Mouse (Mus musculus): ENCODE results near the gene Rnf114. TPM values are rescaled to one million over a fixed set of nuclear protein-coding genes. Genes with fewer than 3 reads are reported as not detected.

The Rnf114 gene
- total and polyA plus RNA-seq, 2 experiments: 44.3 to 71.0 TPM

- Histone ChIP-seq H3K4me3 (ENCODE audit: insufficient read depth, low read depth, low read length) (no peak overlapping the region), H3K27ac (replicated peaks; ENCODE audit: insufficient read depth, low read depth, low read length) (no peak overlapping the region), H3K9ac (ENCODE audit: low read depth, low read length) (no peak overlapping the region), H3K36me3 (ENCODE audit: control insufficient read depth, insufficient read depth, low read length) (peaks cover 49% of the 10 kb centered on the region), H3K4me1 (ENCODE audit: control insufficient read depth, insufficient read depth, low read length) (peaks cover 16% of the 10 kb centered on the region), H3K79me2 (ENCODE audit: control insufficient read depth, insufficient read depth, low read length) (peaks cover 35% of the 10 kb centered on the region; the same call in 1 of the 2 replicates), H3K27me3 (ENCODE audit: control insufficient read depth, insufficient read depth, low read length) (no peaks in the 10 kb centered on the region)
- TF ChIP-seq POLR2A (IDR thresholded peaks at IDR 0.05; ENCODE audit: extremely low read depth, insufficient read depth, low read length) (no peak), CTCF (IDR thresholded peaks at IDR 0.05; ENCODE audit: low read depth, low read length) (no peak)
- 92% methylated on average over 4 of the region's 4 CpGs for WGBS
- DNase-seq (ENCODE audit: extremely low read depth, low read depth, low spot score): no peak
These were observed 16.1 kb downstream of the Rnf114 start for GRCm38 (mm10) chr2:167508569-167508968.

DNA sequence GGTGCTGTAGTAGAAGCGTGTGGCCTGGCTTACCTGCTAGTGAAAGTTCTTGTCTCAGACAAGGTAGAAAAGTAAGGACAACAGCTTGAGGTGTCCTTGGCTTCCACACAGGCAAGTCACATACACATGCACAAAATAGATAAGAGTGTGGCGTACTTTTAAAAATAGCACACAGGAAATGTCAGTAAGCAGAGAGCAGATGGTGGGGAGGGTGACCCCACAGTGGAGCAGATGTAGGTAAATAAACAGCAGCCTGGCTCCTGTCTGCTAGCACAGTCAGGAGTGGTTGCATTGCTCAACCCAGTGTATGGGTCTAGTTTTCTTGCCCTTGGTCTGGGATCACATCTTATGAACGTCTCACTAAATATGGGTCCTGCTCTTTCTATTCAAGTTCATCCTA, 18.0 kb downstream of the Rnf114 start:
- H3K27ac ChIP-seq (replicated peaks; ENCODE audit: insufficient read depth, low read depth, low read length): no peak overlapping the region
- TF ChIP-seq CTCF (IDR thresholded peaks at IDR 0.05; ENCODE audit: low read depth, low read length): no peak
- no peak for TF ChIP-seq POLR2A (IDR thresholded peaks at IDR 0.05; ENCODE audit: extremely low read depth, insufficient read depth, low read length)
- no peak for DNase-seq (ENCODE audit: extremely low read depth, low read depth, low spot score)
- no peaks in the 10 kb centered on the region for H3K27me3 ChIP-seq (ENCODE audit: control insufficient read depth, insufficient read depth, low read length)
- WGBS: 63% methylated on average over 3 of the region's 3 CpGs
- no peak overlapping the region for H3K9ac ChIP-seq (ENCODE audit: low read depth, low read length)
- peaks cover 25% of the 10 kb centered on the region; the same call in 1 of the 2 replicates for H3K79me2 ChIP-seq (ENCODE audit: control insufficient read depth, insufficient read depth, low read length)
- H3K36me3 ChIP-seq (ENCODE audit: control insufficient read depth, insufficient read depth, low read length): peaks cover 62% of the 10 kb centered on the region
- peaks cover 6% of the 10 kb centered on the region; the same call in 1 of the 2 replicates for H3K4me1 ChIP-seq (ENCODE audit: control insufficient read depth, insufficient read depth, low read length)
- no peak overlapping the region for H3K4me3 ChIP-seq (ENCODE audit: insufficient read depth, low read depth, low read length)

DNA sequence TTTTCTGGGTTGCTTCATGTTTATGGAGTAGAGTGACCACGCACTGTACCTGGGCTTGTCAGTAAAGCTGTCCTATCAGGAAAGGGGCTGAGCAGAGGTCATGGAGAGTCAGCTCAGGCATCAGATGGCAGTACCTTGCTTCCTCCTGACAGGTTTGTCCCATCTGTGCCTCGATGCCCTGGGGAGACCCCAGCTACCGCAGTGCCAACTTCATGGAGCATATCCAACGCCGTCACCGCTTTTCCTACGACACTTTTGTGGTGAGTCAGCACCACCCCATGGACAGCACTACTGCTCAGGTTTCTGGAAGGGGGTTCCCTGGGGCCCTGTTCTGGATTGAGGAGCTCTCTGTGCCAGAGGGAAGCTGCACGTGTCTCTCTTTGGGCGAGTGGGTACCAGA, 19.9 kb downstream of the Rnf114 start:
- Histone ChIP-seq H3K36me3 (ENCODE audit: control insufficient read depth, insufficient read depth, low read length) (peaks cover 69% of the 10 kb centered on the region), H3K27ac (replicated peaks; ENCODE audit: insufficient read depth, low read depth, low read length) (no peak overlapping the region), H3K4me1 (ENCODE audit: control insufficient read depth, insufficient read depth, low read length) (peaks cover 2% of the 10 kb centered on the region; the same call in 1 of the 2 replicates), H3K4me3 (ENCODE audit: insufficient read depth, low read depth, low read length) (no peak overlapping the region), H3K79me2 (ENCODE audit: control insufficient read depth, insufficient read depth, low read length) (peaks cover 10% of the 10 kb centered on the region; the same call in 1 of the 2 replicates), H3K9ac (ENCODE audit: low read depth, low read length) (no peak overlapping the region), H3K27me3 (ENCODE audit: control insufficient read depth, insufficient read depth, low read length) (no peaks in the 10 kb centered on the region)
- TF ChIP-seq CTCF (IDR thresholded peaks at IDR 0.05; ENCODE audit: low read depth, low read length) (no peak), POLR2A (IDR thresholded peaks at IDR 0.05; ENCODE audit: extremely low read depth, insufficient read depth, low read length) (no peak)
- 94% methylated on average over 9 of the region's 9 CpGs for WGBS
- no peak for DNase-seq (ENCODE audit: extremely low read depth, low read depth, low spot score)

GRCm38 (mm10) chr2:167512970-167513369, 20.5 kb downstream of the Rnf114 start:
- peaks cover 67% of the 10 kb centered on the region for H3K36me3 ChIP-seq (ENCODE audit: control insufficient read depth, insufficient read depth, low read length)
- DNase-seq (ENCODE audit: extremely low read depth, low read depth, low spot score): no peak
- TF ChIP-seq CTCF (IDR thresholded peaks at IDR 0.05; ENCODE audit: low read depth, low read length): 0 out of 2 replicates have a peak, but pooled peaks have one; percentile 5
- no peak for TF ChIP-seq POLR2A (IDR thresholded peaks at IDR 0.05; ENCODE audit: extremely low read depth, insufficient read depth, low read length)

GRCm38 (mm10) chr2:167514641-167515040, 22.2 kb downstream of the Rnf114 start:
- TF ChIP-seq POLR2A (IDR thresholded peaks at IDR 0.05; ENCODE audit: extremely low read depth, insufficient read depth, low read length): no peak
- no peak for TF ChIP-seq CTCF (IDR thresholded peaks at IDR 0.05; ENCODE audit: low read depth, low read length)
- Histone ChIP-seq H3K9ac (ENCODE audit: low read depth, low read length) (no peak overlapping the region), H3K36me3 (ENCODE audit: control insufficient read depth, insufficient read depth, low read length) (peaks cover 55% of the 10 kb centered on the region), H3K27ac (replicated peaks; ENCODE audit: insufficient read depth, low read depth, low read length) (no peak overlapping the region), H3K79me2 (ENCODE audit: control insufficient read depth, insufficient read depth, low read length) (0 out of 2 replicates have a peak, but pooled peaks cover under 1% of the 10 kb centered on the region), H3K27me3 (ENCODE audit: control insufficient read depth, insufficient read depth, low read length) (no peaks in the 10 kb centered on the region), H3K4me1 (ENCODE audit: control insufficient read depth, insufficient read depth, low read length) (peaks cover 2% of the 10 kb centered on the region; the same call in 1 of the 2 replicates), H3K4me3 (ENCODE audit: insufficient read depth, low read depth, low read length) (no peak overlapping the region)
- no peak for DNase-seq (ENCODE audit: extremely low read depth, low read depth, low spot score)
- WGBS: 93% methylated on average over 4 of the region's 4 CpGs

More at GRCm38 (mm10) chr2:167512970-167513369, 20.5 kb downstream of the Rnf114 start:
- H3K4me3 ChIP-seq (ENCODE audit: insufficient read depth, low read depth, low read length): no peak overlapping the region
- H3K4me1 ChIP-seq (ENCODE audit: control insufficient read depth, insufficient read depth, low read length): peaks cover 2% of the 10 kb centered on the region; the same call in 1 of the 2 replicates
- 90% methylated on average over 5 of the region's 5 CpGs for WGBS
- H3K27ac ChIP-seq (replicated peaks; ENCODE audit: insufficient read depth, low read depth, low read length): no peak overlapping the region
- no peak overlapping the region for H3K9ac ChIP-seq (ENCODE audit: low read depth, low read length)
- H3K27me3 ChIP-seq (ENCODE audit: control insufficient read depth, insufficient read depth, low read length): no peaks in the 10 kb centered on the region
- peaks cover 5% of the 10 kb centered on the region; the same call in 1 of the 2 replicates for H3K79me2 ChIP-seq (ENCODE audit: control insufficient read depth, insufficient read depth, low read length)

- DNase-seq (ENCODE audit: extremely low read depth, low read depth, low spot score): no peak
These were observed 23.2 kb downstream of the Rnf114 start for GRCm38 (mm10) chr2:167515688-167516087.

More at GRCm38 (mm10) chr2:167515688-167516087, 23.2 kb downstream of the Rnf114 start:
- Histone ChIP-seq H3K36me3 (ENCODE audit: control insufficient read depth, insufficient read depth, low read length) (peaks cover 50% of the 10 kb centered on the region), H3K79me2 (ENCODE audit: control insufficient read depth, insufficient read depth, low read length) (no peaks in the 10 kb centered on the region), H3K4me3 (ENCODE audit: insufficient read depth, low read depth, low read length) (no peak overlapping the region), H3K9ac (ENCODE audit: low read depth, low read length) (no peak overlapping the region), H3K27ac (replicated peaks; ENCODE audit: insufficient read depth, low read depth, low read length) (no peak overlapping the region), H3K27me3 (ENCODE audit: control insufficient read depth, insufficient read depth, low read length) (no peaks in the 10 kb centered on the region), H3K4me1 (ENCODE audit: control insufficient read depth, insufficient read depth, low read length) (no peaks in the 10 kb centered on the region)
- TF ChIP-seq POLR2A (IDR thresholded peaks at IDR 0.05; ENCODE audit: extremely low read depth, insufficient read depth, low read length) (no peak), CTCF (IDR thresholded peaks at IDR 0.05; ENCODE audit: low read depth, low read length) (no peak)
- WGBS: 84% methylated on average over 5 of the region's 5 CpGs
